ENCODE assay signal across 8 mouse cellular contexts in the genomic region with DNA sequence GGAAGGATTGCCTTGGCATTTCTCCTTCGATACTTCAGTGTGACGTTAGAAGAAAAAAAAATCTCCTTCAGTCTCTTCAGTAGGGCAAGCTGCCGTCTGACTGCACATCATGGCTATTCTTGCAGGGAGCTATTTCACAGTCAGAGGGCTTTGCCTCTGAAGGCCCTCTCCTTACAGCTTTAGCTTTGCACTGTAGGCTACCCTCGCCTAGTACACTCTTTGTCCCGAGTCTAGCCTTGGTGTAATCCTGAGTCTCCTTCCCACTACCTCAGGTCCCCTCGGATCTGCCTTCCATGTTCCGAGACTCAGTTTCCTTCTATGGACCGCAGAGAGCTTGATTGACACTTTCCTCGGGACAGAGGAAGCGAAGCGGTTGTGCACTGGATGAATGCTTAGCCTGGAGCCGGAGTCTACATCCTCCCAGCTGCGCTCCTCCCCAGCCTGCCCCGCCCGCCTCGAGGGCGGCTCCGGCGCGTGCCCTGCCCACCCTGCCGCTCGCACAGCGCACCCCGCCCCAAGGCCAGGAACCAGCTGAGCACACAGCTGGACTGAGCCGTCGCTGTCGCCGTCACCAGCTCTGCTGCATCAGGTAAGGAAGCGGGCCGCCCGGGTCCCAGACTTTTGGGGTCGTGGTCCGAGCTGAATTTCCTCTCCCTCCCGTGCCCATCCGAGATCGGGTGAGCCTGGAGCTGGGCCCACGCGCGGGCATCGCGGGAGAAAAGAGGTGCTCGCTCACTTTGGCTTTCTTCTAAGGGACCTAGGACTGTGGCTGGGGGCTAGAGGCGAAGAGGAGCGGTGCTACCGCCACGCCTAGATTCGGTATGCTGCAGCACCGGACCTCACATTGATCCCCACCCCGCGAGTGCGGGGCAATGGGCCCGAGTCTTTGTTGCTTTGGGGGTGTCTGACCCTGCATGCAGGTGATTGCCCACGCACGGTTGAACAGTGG. TPM values are rescaled to one million over a fixed set of nuclear protein-coding genes. Genes with fewer than 3 reads are reported as not detected.
DNase-seq lines count a peak whose midpoint lies in the region; ATAC-seq and TF ChIP-seq lines count a peak whose summit lies in the region.

A gene (plus strand): TSS at position 496 of the 949 bp plus-strand sequence.

- 0 out of 2 replicates have a peak, but pooled peaks cover 6% of the 10 kb centered on the region for H3K27me3 ChIP-seq in hindbrain, embryonic 14.5 days (ENCODE audit: control insufficient read depth, insufficient read depth, low read length)

- intact Hi-C loops in left cerebral cortex, adult 2 months (cut with DNase I), result loop anchor here (2.0 kb wide), 1 partner anchor 23 kb away; no protein-coding TSS in a partner anchor

- peaks cover 49% of the 10 kb centered on the region for H3K79me2 ChIP-seq in macrophage (ENCODE audit: inconsistent target)

- H3K9me3 ChIP-seq in hindbrain, embryonic 14.5 days (ENCODE audit: control insufficient read depth, low read length), result no peaks in the 10 kb centered on the region

- DNase-seq in Muller cell, postnatal 12 days (ENCODE audit: inconsistent ontology term), result peak; percentile 77
- DNase-seq in cerebellum, postnatal 10 days, result peak; percentile 60 to 68
- DNase-seq in gastrocnemius, adult 18-20 months (ENCODE audit: low spot score), result peak; percentile 77
- DNase-seq in hindbrain, embryonic 14.5 days (ENCODE audit: low spot score), result peak; percentile 45
- peak; percentile 65 to 73 for DNase-seq in left cerebral cortex, adult 2 months (ENCODE audit: extremely low spot score in 1 of 2, low spot score in 2 of 2)
- DNase-seq in right cerebral cortex, adult 2 months (ENCODE audit: low spot score in 2 of 2), result peak; percentile 43 to 54
- DNase-seq in urinary bladder, postnatal 10 days (ENCODE audit: low spot score), result peak; percentile 31

- TF ChIP-seq CTCF in left cerebral cortex, adult 2 months (IDR thresholded peaks at IDR 0.05), result no peak

- H3K36me3 ChIP-seq in hindbrain, embryonic 14.5 days (replicated peaks; ENCODE audit: control insufficient read depth, insufficient read depth), result no peaks in the 10 kb centered on the region
- no peaks in the 10 kb centered on the region for H3K36me3 ChIP-seq in macrophage (ENCODE audit: inconsistent target)

- H3K4me1 ChIP-seq in hindbrain, embryonic 14.5 days (replicated peaks; ENCODE audit: control insufficient read depth, insufficient read depth, low read length), result peaks cover 5% of the 10 kb centered on the region; the same call in 1 of the 2 replicates

- peak within 1 kb of the TSS; percentile 60 for H3K9ac ChIP-seq in hindbrain, embryonic 14.5 days

- 3% methylated on average over 48 of the region's 54 CpGs for WGBS in hindbrain, embryonic 14.5 days
- 5% methylated on average over 54 of the region's 54 CpGs for WGBS in macrophage (ENCODE audit: missing documents)

- peak; percentile 87 for ATAC-seq in hindbrain, embryonic 14.5 days (ENCODE audit: low FRiP score)

- H3K27ac ChIP-seq in hindbrain, embryonic 14.5 days, result no peak within 1 kb of the TSS
- peak within 1 kb of the TSS; percentile 29 for H3K27ac ChIP-seq in left cerebral cortex, adult 2 months
- peak within 1 kb of the TSS; percentile 88 for H3K27ac ChIP-seq in macrophage

- peak within 1 kb of the TSS; percentile 81 for H3K4me2 ChIP-seq in hindbrain, embryonic 14.5 days (replicated peaks)

- peak within 1 kb of the TSS; percentile 45 for H3K4me3 ChIP-seq in hindbrain, embryonic 14.5 days (replicated peaks; ENCODE audit: low read length)
- H3K4me3 ChIP-seq in left cerebral cortex, adult 2 months, result peak within 1 kb of the TSS; percentile 81
- H3K4me3 ChIP-seq in macrophage (ENCODE audit: inconsistent target), result peak within 1 kb of the TSS; percentile 98

RNA-seq across cellular contexts. Expression of the gene that starts here (rescaled TPM):
- 100 to 1,000 TPM; 526 to 574 TPM for total RNA-seq in gastrocnemius, adult 18-20 months (2021)
- polyA plus RNA-seq in hindbrain, embryonic 14.5 days (2014; fragmentation: Nextera tagmentation; extraction: Ambion mirVana), result 30.2 and 31.4 TPM in 2 replicates
- 10 to 100 TPM; 37.6 to 38.2 TPM for total RNA-seq in left cerebral cortex, adult 2 months (2021)
- total RNA-seq in macrophage (2018; cell fraction: chromatin; rRNA removed), result 10 to 100 TPM in 23 of 26 experiments, 1 to 10 TPM in 3; 8.4 to 93.6 (median 29.9) TPM
- 100 to 1,000 TPM in 25 of 26 experiments, 10 to 100 TPM in 1; 99.7 to 189 (median 139) TPM for total RNA-seq in macrophage (2018; cell fraction: cytosol; rRNA removed)
- 100 to 1,000 TPM in 3 of 26 experiments, 10 to 100 TPM in 23; 39.9 to 143 (median 74.4) TPM for total RNA-seq in macrophage (2018; cell fraction: nucleus; rRNA removed)
- 134 to 277 TPM (median 181 TPM) in 3 replicates for polyA plus RNA-seq in macrophage (2018)

Comparison
In these comparisons a context has a peak if more than half of its experiments do, and no peak if none do; other contexts are left out.
1. RNA of the gene that starts here (total RNA-seq): 526 to 574 TPM in gastrocnemius, adult 18-20 months; 37.6 to 38.2 TPM in left cerebral cortex, adult 2 months; every median in the first group is over 10 times any median in the second.
2. H3K4me3 ChIP-seq: peak in every context shown above with its lines; median percentile 98 in macrophage; 81 in left cerebral cortex, adult 2 months; 45 in hindbrain, embryonic 14.5 days.
3. Peak in every context shown above with its lines, with median percentiles within 50 percentile points of each other: DNase-seq.